Mouse (Mus musculus): ENCODE results near the gene Setd5. TPM values are rescaled to one million over a fixed set of nuclear protein-coding genes. Genes with fewer than 3 reads are reported as not detected.

Gene Setd5
- polyA plus RNA-seq, 1 experiment from 2014 or later, result 90.0 TPM

GRCm38 (mm10) chr6:113047016-113047746 lies 30.0 kb upstream of the Setd5 start:
- peak overlapping the region; percentile 92; the same call in 1 of the 2 replicates for H3K27ac ChIP-seq (ENCODE audit: low read depth)
- no peaks in the 10 kb centered on the region for H3K27me3 ChIP-seq (replicated peaks; ENCODE audit: control insufficient read depth, insufficient read depth, low read length)
- H3K36me3 ChIP-seq (ENCODE audit: control insufficient read depth, insufficient read depth, low read length), result peaks cover 31% of the 10 kb centered on the region
- peaks cover 16% of the 10 kb centered on the region for H3K4me1 ChIP-seq (replicated peaks; ENCODE audit: control insufficient read depth, insufficient read depth, low read length)
- peak overlapping the region; percentile 97 for H3K4me2 ChIP-seq (ENCODE audit: low read length)
- H3K9me3 ChIP-seq (ENCODE audit: control insufficient read depth, low read length), result no peaks in the 10 kb centered on the region
- DNase-seq (ENCODE audit: low spot score) (no peak), ATAC-seq (replicated peaks; ENCODE audit: low FRiP score, low TSS enrichment, low read depth) (no peak)
- WGBS, result 60% methylated on average over 15 of the region's 15 CpGs
- peak overlapping the region; percentile 90 for H3K4me3 ChIP-seq (ENCODE audit: low read depth, low read length)
- H3K9ac ChIP-seq (ENCODE audit: low read length), result peak overlapping the region; percentile 92

GRCm38 (mm10) chr6:113048371-113048770 lies 28.8 kb upstream of the Setd5 start:
- no peak overlapping the region for H3K9ac ChIP-seq (ENCODE audit: low read length)
- H3K4me2 ChIP-seq (ENCODE audit: low read length), result no peak overlapping the region
- H3K4me3 ChIP-seq (ENCODE audit: low read depth, low read length), result no peak overlapping the region
- no peak for ATAC-seq (replicated peaks; ENCODE audit: low FRiP score, low TSS enrichment, low read depth)
- no peak overlapping the region for H3K27ac ChIP-seq (ENCODE audit: low read depth)
- no peaks in the 10 kb centered on the region for H3K27me3 ChIP-seq (replicated peaks; ENCODE audit: control insufficient read depth, insufficient read depth, low read length)
- peaks cover 37% of the 10 kb centered on the region for H3K36me3 ChIP-seq (ENCODE audit: control insufficient read depth, insufficient read depth, low read length)
- no peaks in the 10 kb centered on the region for H3K9me3 ChIP-seq (ENCODE audit: control insufficient read depth, low read length)
- no peak for DNase-seq (ENCODE audit: low spot score)
- WGBS, result 95% methylated on average over 2 of the region's 2 CpGs
- peaks cover 16% of the 10 kb centered on the region for H3K4me1 ChIP-seq (replicated peaks; ENCODE audit: control insufficient read depth, insufficient read depth, low read length)

- Histone ChIP-seq H3K9ac (ENCODE audit: low read length) (no peak overlapping the region), H3K36me3 (ENCODE audit: control insufficient read depth, insufficient read depth, low read length) (peaks cover 38% of the 10 kb centered on the region), H3K4me2 (ENCODE audit: low read length) (no peak overlapping the region), H3K27ac (ENCODE audit: low read depth) (no peak overlapping the region), H3K4me1 (replicated peaks; ENCODE audit: control insufficient read depth, insufficient read depth, low read length) (peaks cover 16% of the 10 kb centered on the region), H3K27me3 (replicated peaks; ENCODE audit: control insufficient read depth, insufficient read depth, low read length) (no peaks in the 10 kb centered on the region), H3K4me3 (ENCODE audit: low read depth, low read length) (no peak overlapping the region), H3K9me3 (ENCODE audit: control insufficient read depth, low read length) (no peaks in the 10 kb centered on the region)
- ATAC-seq (replicated peaks; ENCODE audit: low FRiP score, low TSS enrichment, low read depth) (no peak), DNase-seq (ENCODE audit: low spot score) (no peak)
- 85% methylated on average over 3 of the region's 3 CpGs for WGBS
These were observed 28.0 kb upstream of the Setd5 start for GRCm38 (mm10) chr6:113049159-113049558.

- DNase-seq (ENCODE audit: low spot score) (no peak), ATAC-seq (replicated peaks; ENCODE audit: low FRiP score, low TSS enrichment, low read depth) (peak; percentile 63; the same call in 1 of the 2 replicates)
- Histone ChIP-seq H3K36me3 (ENCODE audit: control insufficient read depth, insufficient read depth, low read length) (peaks cover 75% of the 10 kb centered on the region), H3K4me2 (ENCODE audit: low read length) (no peak overlapping the region), H3K4me1 (replicated peaks; ENCODE audit: control insufficient read depth, insufficient read depth, low read length) (0 out of 2 replicates have a peak, but pooled peaks cover 2% of the 10 kb centered on the region), H3K9me3 (ENCODE audit: control insufficient read depth, low read length) (no peaks in the 10 kb centered on the region), H3K9ac (ENCODE audit: low read length) (no peak overlapping the region), H3K27me3 (replicated peaks; ENCODE audit: control insufficient read depth, insufficient read depth, low read length) (no peaks in the 10 kb centered on the region), H3K4me3 (ENCODE audit: low read depth, low read length) (no peak overlapping the region), H3K27ac (ENCODE audit: low read depth) (peak overlapping the region; percentile 2; the same call in 1 of the 2 replicates)
- WGBS, result 56% methylated on average over 3 of the region's 3 CpGs
These were observed 24.2 kb upstream of the Setd5 start for GRCm38 (mm10) chr6:113052972-113053371.

GRCm38 (mm10) chr6:113054552-113055107 lies 22.5 kb upstream of the Setd5 start:
- 79% methylated on average over 6 of the region's 6 CpGs for WGBS

GRCm38 (mm10) chr6:113060892-113061563 lies 16.1 kb upstream of the Setd5 start:
- peaks cover 94% of the 10 kb centered on the region for H3K36me3 ChIP-seq (ENCODE audit: control insufficient read depth, insufficient read depth, low read length)
- WGBS, result 52% methylated on average over 1 of the region's 1 CpGs
- no peak overlapping the region for H3K27ac ChIP-seq (ENCODE audit: low read depth)
- no peak overlapping the region for H3K4me3 ChIP-seq (ENCODE audit: low read depth, low read length)
- no peaks in the 10 kb centered on the region for H3K9me3 ChIP-seq (ENCODE audit: control insufficient read depth, low read length)
- no peak overlapping the region for H3K4me2 ChIP-seq (ENCODE audit: low read length)
- no peak overlapping the region for H3K9ac ChIP-seq (ENCODE audit: low read length)
- ATAC-seq (replicated peaks; ENCODE audit: low FRiP score, low TSS enrichment, low read depth), result no peak
- H3K4me1 ChIP-seq (replicated peaks; ENCODE audit: control insufficient read depth, insufficient read depth, low read length), result no peaks in the 10 kb centered on the region
- no peak for DNase-seq (ENCODE audit: low spot score)
- H3K27me3 ChIP-seq (replicated peaks; ENCODE audit: control insufficient read depth, insufficient read depth, low read length), result no peaks in the 10 kb centered on the region

More at GRCm38 (mm10) chr6:113054552-113055107, 22.5 kb upstream of the Setd5 start:
- ATAC-seq (replicated peaks; ENCODE audit: low FRiP score, low TSS enrichment, low read depth), result peak; percentile 66; the same call in 1 of the 2 replicates
- H3K4me2 ChIP-seq (ENCODE audit: low read length), result no peak overlapping the region
- no peak for DNase-seq (ENCODE audit: low spot score)
- peaks cover 80% of the 10 kb centered on the region for H3K36me3 ChIP-seq (ENCODE audit: control insufficient read depth, insufficient read depth, low read length)
- no peak overlapping the region for H3K4me3 ChIP-seq (ENCODE audit: low read depth, low read length)
- no peaks in the 10 kb centered on the region for H3K27me3 ChIP-seq (replicated peaks; ENCODE audit: control insufficient read depth, insufficient read depth, low read length)
- no peaks in the 10 kb centered on the region for H3K4me1 ChIP-seq (replicated peaks; ENCODE audit: control insufficient read depth, insufficient read depth, low read length)
- H3K27ac ChIP-seq (ENCODE audit: low read depth), result no peak overlapping the region
- H3K9me3 ChIP-seq (ENCODE audit: control insufficient read depth, low read length), result no peaks in the 10 kb centered on the region
- no peak overlapping the region for H3K9ac ChIP-seq (ENCODE audit: low read length)

- no peaks in the 10 kb centered on the region for H3K9me3 ChIP-seq (ENCODE audit: control insufficient read depth, low read length)
- H3K4me3 ChIP-seq (ENCODE audit: low read depth, low read length), result no peak overlapping the region
- no peak overlapping the region for H3K27ac ChIP-seq (ENCODE audit: low read depth)
- no peak overlapping the region for H3K9ac ChIP-seq (ENCODE audit: low read length)
- WGBS, result 73% methylated on average over 3 of the region's 3 CpGs
- ATAC-seq (replicated peaks; ENCODE audit: low FRiP score, low TSS enrichment, low read depth), result no peak
- no peak for DNase-seq (ENCODE audit: low spot score)
- H3K27me3 ChIP-seq (replicated peaks; ENCODE audit: control insufficient read depth, insufficient read depth, low read length), result no peaks in the 10 kb centered on the region
- H3K4me2 ChIP-seq (ENCODE audit: low read length), result no peak overlapping the region
- H3K4me1 ChIP-seq (replicated peaks; ENCODE audit: control insufficient read depth, insufficient read depth, low read length), result no peaks in the 10 kb centered on the region
- H3K36me3 ChIP-seq (ENCODE audit: control insufficient read depth, insufficient read depth, low read length), result peaks cover 94% of the 10 kb centered on the region
These were observed 14.9 kb upstream of the Setd5 start for GRCm38 (mm10) chr6:113062253-113062652.

GRCm38 (mm10) chr6:113063363-113063762 lies 13.8 kb upstream of the Setd5 start:
- 92% methylated on average over 10 of the region's 10 CpGs for WGBS
- no peak overlapping the region for H3K9ac ChIP-seq (ENCODE audit: low read length)
- H3K27ac ChIP-seq (ENCODE audit: low read depth), result no peak overlapping the region
- no peak for ATAC-seq (replicated peaks; ENCODE audit: low FRiP score, low TSS enrichment, low read depth)
- no peaks in the 10 kb centered on the region for H3K4me1 ChIP-seq (replicated peaks; ENCODE audit: control insufficient read depth, insufficient read depth, low read length)
- H3K9me3 ChIP-seq (ENCODE audit: control insufficient read depth, low read length), result no peaks in the 10 kb centered on the region
- DNase-seq (ENCODE audit: low spot score), result no peak
- H3K36me3 ChIP-seq (ENCODE audit: control insufficient read depth, insufficient read depth, low read length), result peaks cover 95% of the 10 kb centered on the region
- H3K4me3 ChIP-seq (ENCODE audit: low read depth, low read length), result no peak overlapping the region
- no peaks in the 10 kb centered on the region for H3K27me3 ChIP-seq (replicated peaks; ENCODE audit: control insufficient read depth, insufficient read depth, low read length)
- no peak overlapping the region for H3K4me2 ChIP-seq (ENCODE audit: low read length)

Measured in intestine, embryonic 14.5 days (tissue).